Mouse (Mus musculus): Measurements from ENCODE around the gene Aoc3. TPM values are rescaled to one million over a fixed set of nuclear protein-coding genes. Genes with fewer than 3 reads are reported as not detected.
"Not testable (repeated sequence)": the region's sequence is repeated elsewhere in the genome, so short reads cannot be mapped to it uniquely, and the experiment has no call there.

Gene Aoc3
- total RNA-seq, 2 experiments from 2014 or later, result 39.0 to 49.9 TPM

GRCm38 (mm10) chr11:101364531-101364931 lies 34.1 kb downstream of the Aoc3 start:
- DNase-seq, result no peak
- intact Hi-C loops (cut with DNase I), result no loop called here

- DNase-seq, result no peak
- intact Hi-C loops (cut with DNase I), result no loop called here
Measured at GRCm38 (mm10) chr11:101367326-101367935, 37.0 kb downstream of the Aoc3 start, which contains the start of gene G6pc. Gene G6pc (plus strand): TSS chr11:101367561.

DNA sequence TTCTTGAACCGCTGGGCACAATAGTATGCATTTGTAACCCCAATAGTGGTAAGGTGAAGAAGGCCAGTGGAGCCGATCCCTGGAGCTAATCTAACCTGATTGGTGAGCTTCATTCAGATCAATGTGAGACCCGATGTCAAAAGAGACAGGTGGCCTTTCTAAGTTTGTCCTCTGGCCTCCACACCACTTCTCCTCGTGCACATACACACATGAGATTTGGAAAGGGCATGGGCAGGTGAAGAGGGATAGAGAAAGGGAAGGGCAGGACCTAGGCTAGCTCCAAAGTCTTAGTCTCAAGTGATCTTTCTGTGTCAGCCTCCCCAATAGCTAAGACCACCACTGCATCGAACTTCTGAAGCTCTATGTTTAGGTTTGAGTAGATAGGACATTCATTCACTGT lies 39.7 kb downstream of the Aoc3 start:
- no peak for DNase-seq

GRCm38 (mm10) chr11:101374421-101374938 lies 44.1 kb downstream of the Aoc3 start:
- intact Hi-C loops (cut with DNase I), result no loop called here

More for the DNA sequence above, 39.7 kb downstream of the Aoc3 start:
- intact Hi-C loops (cut with DNase I), result no loop called here

DNA sequence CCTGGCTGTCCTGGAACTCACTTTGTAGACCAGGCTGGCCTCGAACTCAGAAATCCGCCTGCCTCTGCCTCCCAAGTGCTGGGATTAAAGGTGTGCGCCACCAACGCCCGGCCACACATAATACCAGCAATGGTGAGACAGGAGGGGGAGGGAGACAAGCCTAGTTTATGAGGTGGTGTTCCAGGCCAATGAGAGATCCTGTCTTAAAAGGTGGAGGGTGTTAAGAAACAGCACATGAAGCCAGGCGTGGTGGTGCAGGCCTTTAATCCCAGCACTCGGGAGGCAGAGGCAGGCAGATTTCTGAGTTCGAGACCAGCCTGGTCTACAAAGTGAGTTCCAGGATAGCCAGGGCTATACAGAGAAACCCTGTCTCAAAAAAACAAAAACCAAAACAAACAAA lies 47.8 kb downstream of the Aoc3 start:
- intact Hi-C loops (cut with DNase I); DNase-seq: not testable (repeated sequence)

More at GRCm38 (mm10) chr11:101374421-101374938, 44.1 kb downstream of the Aoc3 start:
- no peak for DNase-seq

- intact Hi-C loops (cut with DNase I), result no loop called here
- no peak for DNase-seq
Measured at GRCm38 (mm10) chr11:101378926-101379325, 48.5 kb downstream of the Aoc3 start.

DNA sequence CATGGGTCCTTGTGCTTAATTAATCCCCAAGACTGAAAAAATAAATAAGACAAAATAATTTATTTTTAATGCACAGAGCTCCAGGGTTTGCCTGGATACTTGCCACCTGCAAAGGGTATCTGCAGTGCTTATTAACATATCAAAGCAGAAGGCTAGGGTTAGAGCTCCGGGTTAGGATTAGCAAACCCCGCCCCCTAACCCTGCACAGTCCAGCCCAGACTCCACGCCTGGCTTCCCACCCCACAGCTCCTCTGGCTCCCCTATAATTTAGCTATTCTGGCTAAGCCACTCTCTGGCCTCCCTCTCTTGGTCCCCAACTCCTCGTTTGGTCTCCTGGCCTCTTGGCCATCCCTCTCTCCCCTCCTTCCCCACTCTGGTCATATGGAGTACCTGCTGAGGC lies 51.4 kb downstream of the Aoc3 start:
- DNase-seq, result no peak
- intact Hi-C loops (cut with DNase I), result no loop called here

Small RNA genes lying within 50 kb of the gene (microRNA-seq; reads per million reads assigned to microRNA genes)
- 0 reads per million in 2 experiments for gene Gm25593

Other genes starting within 250 kb of the Aoc3 start
- gene Coasy, start 248.0 kb upstream of the Aoc3 start, total RNA-seq (2021), result 10 to 100 TPM; 18.7 to 21.4 TPM
- 10 to 100 TPM; 14.1 to 18.1 TPM for gene Mlx, start 243.3 kb upstream of the Aoc3 start, total RNA-seq (2021)
- gene Psmc3ip, start 235.2 kb upstream of the Aoc3 start, total RNA-seq (2021), result 1 to 10 TPM; 5.0 to 5.6 TPM
- 10 to 100 TPM; 37.6 to 41.6 TPM for gene Retreg3, start 210.7 kb upstream of the Aoc3 start, total RNA-seq (2021)
- gene Tubg1, start 210.7 kb upstream of the Aoc3 start, total RNA-seq (2021), result 10 to 100 TPM; 27.0 to 31.1 TPM
- 1 to 10 TPM; 3.4 to 3.5 TPM for gene Tubg2, start 174.7 kb upstream of the Aoc3 start, total RNA-seq (2021)
- 1 to 10 TPM; 1.8 to 2.1 TPM for gene Cntnap1, start 160.1 kb upstream of the Aoc3 start, total RNA-seq (2021)
- 10 to 100 TPM; 23.6 to 28.3 TPM for gene Plekhh3, start 159.3 kb upstream of the Aoc3 start, total RNA-seq (2021)
- under 1 TPM; 0.14 to 0.20 TPM for gene Ccr10, start 155.2 kb upstream of the Aoc3 start, total RNA-seq (2021)
- 10 to 100 TPM; 20.5 to 22.5 TPM for gene Ezh1, start 104.1 kb upstream of the Aoc3 start, total RNA-seq (2021)
- gene Ramp2, start 84.6 kb upstream of the Aoc3 start, total RNA-seq (2021), result 100 to 1,000 TPM; 146 to 180 TPM
- gene Vps25, start 76.9 kb upstream of the Aoc3 start, total RNA-seq (2021), result 100 to 1,000 TPM in 1 of 2 experiments, 10 to 100 TPM in 1; 97.5 to 111 TPM
- 1 to 10 TPM; 5.7 to 7.6 TPM for gene Wnk4, start 70.0 kb upstream of the Aoc3 start, total RNA-seq (2021)
- under 1 TPM; 0.14 to 0.57 TPM for gene Cntd1, start 51.6 kb upstream of the Aoc3 start, total RNA-seq (2021)
- gene Coa3, start 51.5 kb upstream of the Aoc3 start, total RNA-seq (2021), result 10 to 100 TPM; 84.2 to 92.6 TPM
- gene Becn1, start 28.3 kb upstream of the Aoc3 start, total RNA-seq (2021), result 100 to 1,000 TPM in 1 of 2 experiments, 10 to 100 TPM in 1; 94.3 to 109 TPM
- 10 to 100 TPM; 74.9 to 90.0 TPM for gene Psme3, start 14.4 kb upstream of the Aoc3 start, total RNA-seq (2021)
- gene Aoc2, start 5.5 kb upstream of the Aoc3 start, total RNA-seq (2021), result 1 to 10 TPM; 2.5 to 3.1 TPM
- gene G6pc, start 37.0 kb downstream of the Aoc3 start, total RNA-seq (2021), result not detected
- 10 to 100 TPM; 17.9 to 19.2 TPM for gene Aarsd1, start 87.0 kb downstream of the Aoc3 start, total RNA-seq (2021)
- gene Gm27029, start 94.2 kb downstream of the Aoc3 start, total RNA-seq (2021), result 1 to 10 TPM; 4.3 to 6.1 TPM
- gene Rundc1, start 94.5 kb downstream of the Aoc3 start, total RNA-seq (2021), result 10 to 100 TPM; 11.1 to 12.4 TPM
- 10 to 100 TPM; 37.4 to 39.7 TPM for gene Ptges3l, start 94.7 kb downstream of the Aoc3 start, total RNA-seq (2021)
- 10 to 100 TPM; 63.3 to 68.3 TPM for gene Rpl27, start 111.7 kb downstream of the Aoc3 start, total RNA-seq (2021)
- 10 to 100 TPM; 12.9 to 13.7 TPM for gene Ifi35, start 117.8 kb downstream of the Aoc3 start, total RNA-seq (2021)
- gene Rnd2, start 134.4 kb downstream of the Aoc3 start, total RNA-seq (2021), result 1 to 10 TPM; 6.5 to 8.4 TPM
- 10 to 100 TPM; 50.1 to 50.4 TPM for gene Vat1, start 135.6 kb downstream of the Aoc3 start, total RNA-seq (2021)
- gene Brca1, start 221.3 kb downstream of the Aoc3 start, total RNA-seq (2021), result 1 to 10 TPM; 2.8 to 4.7 TPM
- gene Nbr1, start 221.5 kb downstream of the Aoc3 start, total RNA-seq (2021), result 100 to 1,000 TPM; 100 TPM

Data from heart, postnatal 10 days (tissue).